Mouse (Mus musculus): ENCODE data around the gene 4430402I18Rik. TPM values are rescaled to one million over a fixed set of nuclear protein-coding genes. Genes with fewer than 3 reads are reported as not detected.
A peak's percentile ranks its signal among the peaks of the same experiment; 100 is the strongest.

4430402I18Rik gene
- polyA plus RNA-seq, 1 experiment = 8.1 TPM

- 0 out of 2 replicates have a peak overlapping the region, but pooled peaks have one; percentile 41 for H3K27ac ChIP-seq (ENCODE audit: insufficient read depth, low read depth, low read length)
- H3K4me1 ChIP-seq (ENCODE audit: control insufficient read depth, insufficient read depth, low read length) = peaks cover 14% of the 10 kb centered on the region
- no peaks in the 10 kb centered on the region for H3K27me3 ChIP-seq (replicated peaks; ENCODE audit: control insufficient read depth, insufficient read depth, low read length)
- no peak for TF ChIP-seq POLR2A (IDR thresholded peaks at IDR 0.05; ENCODE audit: low read depth, low read length)
- peak; percentile 36 for DNase-seq
- H3K4me3 ChIP-seq (ENCODE audit: insufficient read depth, low read depth, low read length) = no peak overlapping the region
- WGBS = 73% methylated on average over 5 of the region's 5 CpGs
- no peaks in the 10 kb centered on the region for H3K36me3 ChIP-seq (ENCODE audit: control insufficient read depth, insufficient read depth, low read length)
These were observed 49.8 kb downstream of the 4430402I18Rik start for GRCm38 (mm10) chr19:28917839-28918238.

- peak overlapping the region; percentile 97 for H3K27ac ChIP-seq (ENCODE audit: insufficient read depth, low read depth, low read length)
- H3K4me1 ChIP-seq (ENCODE audit: control insufficient read depth, insufficient read depth, low read length) = peaks cover 14% of the 10 kb centered on the region
- WGBS = 26% methylated on average over 4 of the region's 4 CpGs
- H3K36me3 ChIP-seq (ENCODE audit: control insufficient read depth, insufficient read depth, low read length) = no peaks in the 10 kb centered on the region
- TF ChIP-seq POLR2A (IDR thresholded peaks at IDR 0.05; ENCODE audit: low read depth, low read length) (no peak), CTCF (conservative IDR thresholded peaks at IDR 0.05; ENCODE audit: insufficient read depth, insufficient read length, low read depth, low read length) (no peak)
- no peaks in the 10 kb centered on the region for H3K27me3 ChIP-seq (replicated peaks; ENCODE audit: control insufficient read depth, insufficient read depth, low read length)
- no peak overlapping the region for H3K4me3 ChIP-seq (ENCODE audit: insufficient read depth, low read depth, low read length)
- DNase-seq = peak; percentile 76
These were observed 51.1 kb downstream of the 4430402I18Rik start for GRCm38 (mm10) chr19:28916492-28916891.

GRCm38 (mm10) chr19:28915602-28916250, 51.9 kb downstream of the 4430402I18Rik start:
- peak; percentile 12 for DNase-seq
- no peak overlapping the region for H3K4me3 ChIP-seq (ENCODE audit: insufficient read depth, low read depth, low read length)
- WGBS = 71% methylated on average over 2 of the region's 2 CpGs
- H3K27me3 ChIP-seq (replicated peaks; ENCODE audit: control insufficient read depth, insufficient read depth, low read length) = no peaks in the 10 kb centered on the region
- H3K36me3 ChIP-seq (ENCODE audit: control insufficient read depth, insufficient read depth, low read length) = no peaks in the 10 kb centered on the region
- no peak for TF ChIP-seq CTCF (conservative IDR thresholded peaks at IDR 0.05; ENCODE audit: insufficient read depth, insufficient read length, low read depth, low read length)
- TF ChIP-seq POLR2A (IDR thresholded peaks at IDR 0.05; ENCODE audit: low read depth, low read length) = no peak
- H3K4me1 ChIP-seq (ENCODE audit: control insufficient read depth, insufficient read depth, low read length) = peaks cover 14% of the 10 kb centered on the region
- peak overlapping the region; percentile 97 for H3K27ac ChIP-seq (ENCODE audit: insufficient read depth, low read depth, low read length)

- no peak for DNase-seq
- no peak overlapping the region for H3K27ac ChIP-seq (ENCODE audit: insufficient read depth, low read depth, low read length)
- TF ChIP-seq CTCF (conservative IDR thresholded peaks at IDR 0.05; ENCODE audit: insufficient read depth, insufficient read length, low read depth, low read length) (no peak), POLR2A (IDR thresholded peaks at IDR 0.05; ENCODE audit: low read depth, low read length) (no peak)
- peaks cover 14% of the 10 kb centered on the region for H3K4me1 ChIP-seq (ENCODE audit: control insufficient read depth, insufficient read depth, low read length)
- H3K4me3 ChIP-seq (ENCODE audit: insufficient read depth, low read depth, low read length) = no peak overlapping the region
- no peaks in the 10 kb centered on the region for H3K27me3 ChIP-seq (replicated peaks; ENCODE audit: control insufficient read depth, insufficient read depth, low read length)
- WGBS = 75% methylated on average over 6 of the region's 6 CpGs
- peaks cover 2% of the 10 kb centered on the region; the same call in 1 of the 2 replicates for H3K36me3 ChIP-seq (ENCODE audit: control insufficient read depth, insufficient read depth, low read length)
These were observed 53.0 kb downstream of the 4430402I18Rik start for GRCm38 (mm10) chr19:28914598-28914997.

- Histone ChIP-seq H3K27ac (ENCODE audit: insufficient read depth, low read depth, low read length) (no peak overlapping the region), H3K36me3 (ENCODE audit: control insufficient read depth, insufficient read depth, low read length) (peaks cover 2% of the 10 kb centered on the region; the same call in 1 of the 2 replicates), H3K4me1 (ENCODE audit: control insufficient read depth, insufficient read depth, low read length) (no peaks in the 10 kb centered on the region), H3K4me3 (ENCODE audit: insufficient read depth, low read depth, low read length) (no peak overlapping the region), H3K27me3 (replicated peaks; ENCODE audit: control insufficient read depth, insufficient read depth, low read length) (no peaks in the 10 kb centered on the region)
- no peak for DNase-seq
- 76% methylated on average over 9 of the region's 9 CpGs for WGBS
- TF ChIP-seq POLR2A (IDR thresholded peaks at IDR 0.05; ENCODE audit: low read depth, low read length) = no peak
- no peak for TF ChIP-seq CTCF (conservative IDR thresholded peaks at IDR 0.05; ENCODE audit: insufficient read depth, insufficient read length, low read depth, low read length)
These were observed 58.9 kb downstream of the 4430402I18Rik start for GRCm38 (mm10) chr19:28908693-28909092.

- H3K4me1 ChIP-seq (ENCODE audit: control insufficient read depth, insufficient read depth, low read length) = no peaks in the 10 kb centered on the region
- H3K27ac ChIP-seq (ENCODE audit: insufficient read depth, low read depth, low read length) = no peak overlapping the region
- no peak overlapping the region for H3K4me3 ChIP-seq (ENCODE audit: insufficient read depth, low read depth, low read length)
- no peak for DNase-seq
- H3K27me3 ChIP-seq (replicated peaks; ENCODE audit: control insufficient read depth, insufficient read depth, low read length) = no peaks in the 10 kb centered on the region
- TF ChIP-seq CTCF (conservative IDR thresholded peaks at IDR 0.05; ENCODE audit: insufficient read depth, insufficient read length, low read depth, low read length) (no peak), POLR2A (IDR thresholded peaks at IDR 0.05; ENCODE audit: low read depth, low read length) (no peak)
- 72% methylated on average over 4 of the region's 4 CpGs for WGBS
- H3K36me3 ChIP-seq (ENCODE audit: control insufficient read depth, insufficient read depth, low read length) = peaks cover 2% of the 10 kb centered on the region; the same call in 1 of the 2 replicates
These were observed 59.4 kb downstream of the 4430402I18Rik start for GRCm38 (mm10) chr19:28908186-28908585.

GRCm38 (mm10) chr19:28903536-28904119, 64.0 kb downstream of the 4430402I18Rik start:
- no peak for TF ChIP-seq CTCF (conservative IDR thresholded peaks at IDR 0.05; ENCODE audit: insufficient read depth, insufficient read length, low read depth, low read length)
- 91% methylated on average over 8 of the region's 8 CpGs for WGBS
- Histone ChIP-seq H3K27ac (ENCODE audit: insufficient read depth, low read depth, low read length) (no peak overlapping the region), H3K4me1 (ENCODE audit: control insufficient read depth, insufficient read depth, low read length) (no peaks in the 10 kb centered on the region), H3K4me3 (ENCODE audit: insufficient read depth, low read depth, low read length) (no peak overlapping the region), H3K36me3 (ENCODE audit: control insufficient read depth, insufficient read depth, low read length) (no peaks in the 10 kb centered on the region), H3K27me3 (replicated peaks; ENCODE audit: control insufficient read depth, insufficient read depth, low read length) (no peaks in the 10 kb centered on the region)
- no peak for DNase-seq
